Mouse (Mus musculus) cerebellum, adult 9-11 months (tissue): ENCODE data around the gene Emcn.

Source experiments
- DNase-seq: peaks from one replicate; pipeline ENCODE4 v3.0.0; 2022

Emcn gene

DNA sequence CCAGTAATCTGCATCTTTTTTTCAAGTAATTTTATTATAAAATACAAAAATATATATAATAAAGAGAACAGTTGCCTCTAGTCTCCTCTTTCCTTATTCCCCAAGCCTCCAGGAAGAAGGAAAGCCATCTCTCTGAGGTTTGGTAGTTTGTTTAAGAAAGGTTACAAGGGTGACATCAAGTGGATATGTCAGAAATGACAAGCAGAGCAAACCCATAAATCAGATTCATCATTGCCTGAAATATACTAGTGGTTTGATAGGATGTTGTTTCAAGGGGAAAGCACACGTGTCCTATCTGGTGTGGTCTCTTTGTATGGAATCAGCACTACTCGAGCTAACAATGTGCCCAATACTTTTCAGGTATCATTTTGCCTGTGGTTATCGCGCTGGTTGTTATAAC, 77.8 kb downstream of the Emcn start:
- peak; percentile 34 for DNase-seq

DNA sequence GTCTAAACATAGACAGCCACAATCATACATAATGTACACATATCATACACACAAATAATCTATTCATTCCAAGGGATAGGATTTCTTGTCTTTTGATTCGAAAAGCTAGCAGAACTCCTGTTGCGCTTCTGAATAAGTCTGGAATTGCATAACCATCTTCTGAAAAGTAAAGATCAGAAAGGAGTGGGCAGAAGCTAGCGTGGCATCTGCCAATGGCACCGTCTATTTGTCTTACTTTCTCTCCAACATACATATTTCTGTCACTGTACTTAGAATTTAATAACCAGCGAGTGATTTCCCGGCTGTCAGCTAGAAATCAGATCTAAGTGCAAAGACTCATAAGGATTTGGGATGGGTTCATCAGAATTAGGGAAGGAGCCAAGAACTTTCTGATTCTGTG, 88.6 kb downstream of the Emcn start:
- DNase-seq, result no peak

- peak; percentile 92 for DNase-seq
These were observed 124.2 kb downstream of the Emcn start for GRCm38 (mm10) chr3:137464902-137465629.

GRCm38 (mm10) chr3:137465953-137466352, 125.1 kb downstream of the Emcn start:
- peak; percentile 39 for DNase-seq

- DNase-seq, result peak; percentile 36
These were observed 125.9 kb downstream of the Emcn start for GRCm38 (mm10) chr3:137466766-137467165.

DNA sequence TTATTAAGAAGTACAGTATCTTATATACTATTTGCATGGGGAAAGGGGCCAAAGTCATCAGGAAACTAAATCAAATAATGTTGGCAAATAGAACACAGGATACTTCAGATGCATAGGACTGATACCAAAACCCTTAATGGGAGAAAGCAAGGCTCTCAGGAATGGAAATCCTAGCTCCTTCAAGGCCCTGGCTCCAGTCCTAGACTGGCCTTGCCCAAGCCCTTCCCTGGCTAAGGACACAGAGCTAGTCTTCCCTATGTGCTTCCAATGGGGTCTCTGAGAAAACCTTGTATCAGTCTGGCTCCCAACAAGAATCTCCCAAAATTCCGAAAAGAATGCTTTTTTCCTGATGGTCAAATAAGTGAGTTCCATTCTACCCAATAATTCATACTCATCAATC, 126.5 kb downstream of the Emcn start:
- DNase-seq, result no peak

GRCm38 (mm10) chr3:137472145-137472544, 131.3 kb downstream of the Emcn start:
- DNase-seq, result no peak

- no peak for DNase-seq
These were observed 139.0 kb downstream of the Emcn start for GRCm38 (mm10) chr3:137479761-137480339.

DNA sequence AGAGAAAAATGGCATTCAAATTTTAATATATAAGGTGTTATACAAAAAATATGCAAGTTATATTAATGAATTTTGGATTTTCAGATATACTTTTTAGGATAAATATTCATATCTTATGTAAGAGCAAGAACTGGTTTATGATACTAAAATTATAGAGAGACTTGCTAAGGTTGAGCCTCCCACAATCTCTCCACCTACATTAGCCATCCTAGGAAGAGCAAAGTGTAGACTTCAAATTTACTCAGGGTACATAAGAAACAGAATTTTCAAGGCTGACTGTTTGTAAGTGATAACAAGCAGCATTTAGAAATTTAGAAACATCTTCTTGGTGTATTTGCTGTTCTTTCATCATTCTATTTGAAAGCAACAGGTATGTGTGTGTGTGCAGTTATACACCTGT, 140.3 kb downstream of the Emcn start:
- no peak for DNase-seq
